8 mouse cellular contexts compared by ENCODE assay signal in genomic region chr4:126286492-126286891, GRCm38 (mm10). TPM values are rescaled to one million over a fixed set of nuclear protein-coding genes. Genes with fewer than 3 reads are reported as not detected.
A peak's percentile ranks its signal among the peaks of the same experiment; 100 is the strongest.
DNase-seq lines count a peak whose midpoint lies in the region; ATAC-seq and TF ChIP-seq lines count a peak whose summit lies in the region.

Gene Col8a2, plus strand, starts transcription at chr4:126286793.

- H3K4me2 ChIP-seq in hindbrain, embryonic 15.5 days: peak within 1 kb of the TSS; percentile 48
- peak within 1 kb of the TSS; percentile 64 for H3K4me2 ChIP-seq in liver, postnatal 0 days (ENCODE audit: low read depth, low read length)

- H3K4me1 ChIP-seq in hindbrain, embryonic 15.5 days (replicated peaks): peaks cover 18% of the 10 kb centered on the region
- peaks cover 5% of the 10 kb centered on the region for H3K4me1 ChIP-seq in liver, postnatal 0 days (ENCODE audit: insufficient read depth)
- H3K4me1 ChIP-seq in small intestine, adult 2 months (ENCODE audit: control insufficient read depth, insufficient read depth, insufficient read length, low read length): peaks cover 3% of the 10 kb centered on the region; the same call in 1 of the 2 replicates

- WGBS in hindbrain, embryonic 15.5 days: 2% methylated on average over 30 of the region's 42 CpGs
- WGBS in liver, postnatal 0 days (ENCODE audit: insufficient replicate concordance): 3% methylated on average over 24 of the region's 42 CpGs
- WGBS in small intestine, adult 2 months: 2% methylated on average over 42 of the region's 42 CpGs

- H3K27me3 ChIP-seq in hindbrain, embryonic 15.5 days: peaks cover 51% of the 10 kb centered on the region
- peaks cover 50% of the 10 kb centered on the region for H3K27me3 ChIP-seq in liver, postnatal 0 days (ENCODE audit: insufficient read depth, low read length)
- peaks cover 33% of the 10 kb centered on the region for H3K27me3 ChIP-seq in small intestine, adult 2 months (ENCODE audit: control insufficient read depth, insufficient read depth, low read length)

- H3K9ac ChIP-seq in hindbrain, embryonic 15.5 days: no peak within 1 kb of the TSS
- no peak within 1 kb of the TSS for H3K9ac ChIP-seq in liver, postnatal 0 days (replicated peaks)

- TF ChIP-seq CTCF in liver, postnatal 0 days (IDR thresholded peaks at IDR 0.05; ENCODE audit: low read depth): no peak
- no peak for TF ChIP-seq CTCF in small intestine, adult 2 months (IDR thresholded peaks at IDR 0.05; ENCODE audit: extremely low read depth, insufficient read length, insufficient replicate concordance, low read depth, low read length)

- no peaks in the 10 kb centered on the region for H3K9me3 ChIP-seq in hindbrain, embryonic 15.5 days
- H3K9me3 ChIP-seq in liver, postnatal 0 days (ENCODE audit: low read length): no peaks in the 10 kb centered on the region

- no peak for ATAC-seq in hindbrain, embryonic 15.5 days (ENCODE audit: low FRiP score, low read depth)
- ATAC-seq in liver, postnatal 0 days: no peak

- no peaks in the 10 kb centered on the region for H3K36me3 ChIP-seq in hindbrain, embryonic 15.5 days
- H3K36me3 ChIP-seq in liver, postnatal 0 days (replicated peaks; ENCODE audit: insufficient read depth, low read length): no peaks in the 10 kb centered on the region
- no peaks in the 10 kb centered on the region for H3K36me3 ChIP-seq in small intestine, adult 2 months (ENCODE audit: control insufficient read depth, insufficient read depth, low read length)

- DNase-seq in Muller cell, postnatal 12 days (ENCODE audit: inconsistent ontology term): peak; percentile 30
- DNase-seq in embryo, embryonic 11 days: peak; percentile 49
- DNase-seq in liver, postnatal 0 days: peak; percentile 37
- DNase-seq in adipocyte (ENCODE audit: low spot score): no peak
- DNase-seq in ovary, postnatal 14 days (ENCODE audit: low spot score): no peak
- DNase-seq in cerebellum, adult 18-20 months: no peak

- TF ChIP-seq POLR2A in small intestine, adult 2 months (IDR thresholded peaks at IDR 0.05; ENCODE audit: low read depth, low read length): no peak

- no peak for TF ChIP-seq EP300 in liver, postnatal 0 days (IDR thresholded peaks at IDR 0.05; ENCODE audit: low read depth)

- peak within 1 kb of the TSS; percentile 30 for H3K4me3 ChIP-seq in hindbrain, embryonic 15.5 days
- peak within 1 kb of the TSS; percentile 38 for H3K4me3 ChIP-seq in liver, postnatal 0 days (ENCODE audit: low read depth, low read length)
- H3K4me3 ChIP-seq in small intestine, adult 2 months (ENCODE audit: low read depth, low read length): peak within 1 kb of the TSS; percentile 49

- no peak within 1 kb of the TSS; the same call in 1 of the 2 replicates for H3K27ac ChIP-seq in hindbrain, embryonic 15.5 days (replicated peaks)
- no peak within 1 kb of the TSS for H3K27ac ChIP-seq in liver, postnatal 0 days (ENCODE audit: low read depth)
- H3K27ac ChIP-seq in small intestine, adult 2 months (ENCODE audit: insufficient read depth, low read depth, low read length): no peak within 1 kb of the TSS

RNA-seq across cellular contexts. Expression of gene Col8a2, which starts in this region (rescaled TPM):
- polyA plus RNA-seq in hindbrain, embryonic 15.5 days (2015; fragmentation: Nextera tagmentation; extraction: Ambion mirVana): 6.9 and 8.1 TPM in 2 replicates
- polyA plus RNA-seq in liver, postnatal 0 days (2015; fragmentation: Nextera tagmentation; extraction: Ambion mirVana): 0.25 and 0.26 TPM in 2 replicates
- 0.55 and 0.77 TPM in 2 replicates for polyA plus RNA-seq in small intestine, adult 2 months (2012; rRNA removed)

Comparison
In these comparisons a context has a peak if more than half of its experiments do, and no peak if none do; other contexts are left out.
1. Peak in DNase-seq, H3K4me3 ChIP-seq and H3K4me2 ChIP-seq in liver, postnatal 0 days; RNA of the gene not detected or under 1 TPM.
2. DNase-seq: peak in Muller cell, postnatal 12 days (single experiment) and embryo, embryonic 11 days (single experiment); none in adipocyte (single experiment), ovary, postnatal 14 days (single experiment) and cerebellum, adult 18-20 months (0 of 2).
3. Peak in every context shown above with its lines, with median percentiles within 50 percentile points of each other: H3K4me3 ChIP-seq.